Mouse (Mus musculus) heart, adult 18-20 months (tissue): ENCODE data around the gene G6pc3. TPM values are rescaled to one million over a fixed set of nuclear protein-coding genes. Genes with fewer than 3 reads are reported as not detected.

ENCODE experiments used
- DNase-seq, 2 experiments: peaks; one replicate each; pipeline ENCODE4 v3.0.0; 2021 to 2022; ENCODE audit warnings: mixed read lengths in 1 of 2
- total RNA-seq, 2 experiments: library from RNA; stranded (reverse); gene quantifications; 2 replicates each; pipeline ENCODE4 v1.2.3; 2021

Gene G6pc3
- total RNA-seq, 2 experiments from 2014 or later, result 54.5 to 56.6 TPM

DNA sequence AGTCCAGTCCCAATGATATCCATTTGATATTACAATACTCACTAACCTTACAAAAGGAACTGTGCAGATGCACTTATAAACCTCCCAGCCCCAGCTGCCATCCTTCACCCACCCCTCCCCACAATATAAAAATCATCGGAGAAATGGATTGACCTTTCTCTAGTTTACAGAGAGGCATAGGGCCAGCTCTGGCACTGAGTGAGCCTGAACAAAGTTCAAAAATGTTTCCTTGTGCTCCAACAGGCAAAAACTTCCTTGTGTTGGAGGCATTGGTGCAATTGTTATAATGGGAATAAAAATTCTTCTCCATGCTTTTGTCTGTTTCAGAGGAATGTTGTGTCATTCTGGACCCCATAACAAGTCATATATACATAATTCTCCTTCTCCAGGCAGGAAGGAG lies 3.2 kb upstream of the G6pc3 start:
- no peak for DNase-seq

DNA sequence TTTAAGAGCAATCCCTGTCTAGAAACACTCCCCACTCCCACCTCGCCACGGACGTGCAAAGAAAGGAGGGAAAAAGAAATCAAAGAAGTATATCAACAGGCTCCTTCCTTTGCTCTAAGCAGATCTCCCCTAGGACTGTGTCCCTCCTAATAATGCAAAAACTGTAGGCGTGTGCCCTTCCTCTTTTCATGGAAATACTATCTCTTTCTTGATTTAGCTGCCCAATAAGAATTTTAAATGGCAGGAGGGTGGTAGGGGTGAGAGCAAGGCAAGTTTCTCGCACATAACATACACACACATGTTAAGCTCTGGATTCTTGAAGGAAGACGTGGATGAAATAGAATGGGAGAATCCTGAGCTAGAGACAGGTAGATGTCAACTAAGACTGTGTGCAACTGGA lies 440 bp upstream of the G6pc3 start:
- DNase-seq, result no peak

DNA sequence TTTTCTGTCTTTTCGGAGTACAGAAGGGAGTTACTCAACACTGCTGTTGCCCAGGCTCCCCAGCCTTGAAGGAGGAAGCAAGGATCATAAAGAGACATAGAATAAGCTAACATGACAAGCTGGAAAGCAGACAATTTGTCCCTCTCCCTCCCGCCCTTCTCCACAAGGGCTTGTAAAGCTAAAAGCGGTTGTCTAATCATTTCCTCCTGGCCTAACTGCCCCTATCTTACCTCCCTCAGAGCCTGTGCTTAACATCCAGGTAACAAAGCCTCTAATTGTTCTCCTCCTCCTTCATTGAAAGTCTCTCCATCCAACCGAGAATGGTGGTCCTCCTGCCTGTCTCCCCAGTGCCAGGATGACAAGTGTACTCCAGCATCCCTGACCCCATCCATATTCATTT lies 1.4 kb downstream of the G6pc3 start:
- DNase-seq, result no peak

DNA sequence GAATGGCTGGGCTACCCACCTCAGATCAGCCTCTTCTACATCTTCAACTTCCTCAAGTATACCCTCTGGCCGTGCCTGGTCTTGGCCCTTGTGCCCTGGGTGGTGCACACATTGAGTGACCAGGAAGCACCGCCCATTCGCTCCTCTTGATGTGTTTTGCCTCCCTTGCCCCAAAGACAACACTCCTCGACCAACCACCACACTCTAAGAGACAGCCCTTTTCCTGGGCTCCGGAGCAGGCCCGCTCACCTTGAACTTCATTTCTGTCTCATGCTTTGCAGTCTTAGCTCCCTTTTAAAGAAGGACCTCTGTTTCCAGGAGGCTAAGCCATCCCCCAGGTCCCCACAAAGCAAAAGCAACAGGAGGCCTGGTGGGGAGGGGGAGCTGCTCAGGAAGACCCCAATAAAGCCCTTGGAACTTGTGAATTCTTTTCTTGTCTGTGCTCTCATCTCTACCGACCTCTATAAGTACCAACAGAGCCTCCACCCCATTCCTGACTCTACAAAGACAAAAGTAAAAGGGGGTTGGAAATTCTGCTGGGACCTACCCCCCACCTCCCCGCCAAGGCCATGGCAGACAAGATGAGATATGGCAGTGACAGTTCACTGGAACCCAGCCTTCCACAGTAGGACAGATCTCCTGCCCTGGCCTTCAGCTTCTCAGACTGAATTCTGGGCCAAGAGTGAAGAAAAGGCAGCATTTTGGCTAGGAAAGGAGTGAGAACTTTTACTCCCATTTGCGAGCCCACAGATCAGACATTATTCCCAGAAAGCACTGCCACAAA lies 4.4 kb downstream of the G6pc3 start:
- no peak for DNase-seq

DNA sequence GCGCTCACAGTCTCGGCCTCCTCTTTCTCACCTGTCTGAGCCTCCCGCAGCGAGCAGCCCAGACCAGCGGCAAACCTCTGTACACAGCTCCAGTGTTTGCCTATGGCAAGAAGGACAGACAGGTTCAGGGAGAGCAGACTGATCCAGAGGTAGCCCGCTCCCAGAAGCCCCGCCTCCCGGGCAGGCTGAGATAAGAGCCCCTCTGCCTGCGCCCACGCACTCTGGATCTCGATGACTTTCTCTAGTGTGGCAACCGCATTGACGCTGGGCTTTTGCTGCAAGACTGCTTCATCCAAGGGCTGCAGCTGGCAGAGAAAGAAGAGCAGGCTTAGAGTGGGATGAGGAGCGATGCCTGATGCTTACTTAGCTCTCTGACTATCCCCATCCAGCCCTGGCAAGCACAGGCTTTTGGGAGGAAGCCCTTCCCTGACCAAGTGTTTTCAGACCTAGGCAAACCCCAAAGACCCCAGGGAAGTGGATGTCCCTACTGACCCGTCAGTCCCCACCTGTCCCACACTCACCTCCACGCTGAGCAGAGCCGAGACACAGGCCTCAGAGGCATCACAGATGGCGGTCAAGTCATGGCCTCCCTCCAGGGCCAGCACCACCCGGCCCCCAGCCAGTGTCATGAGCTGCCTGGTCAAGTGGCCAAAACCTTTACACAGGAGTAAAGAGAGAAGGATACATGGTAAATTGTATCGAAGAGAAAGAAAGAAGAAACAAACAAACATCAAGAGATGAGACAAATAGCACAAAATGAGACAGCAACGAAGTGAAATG lies 6.8 kb downstream of the G6pc3 start:
- DNase-seq, result no peak

DNA sequence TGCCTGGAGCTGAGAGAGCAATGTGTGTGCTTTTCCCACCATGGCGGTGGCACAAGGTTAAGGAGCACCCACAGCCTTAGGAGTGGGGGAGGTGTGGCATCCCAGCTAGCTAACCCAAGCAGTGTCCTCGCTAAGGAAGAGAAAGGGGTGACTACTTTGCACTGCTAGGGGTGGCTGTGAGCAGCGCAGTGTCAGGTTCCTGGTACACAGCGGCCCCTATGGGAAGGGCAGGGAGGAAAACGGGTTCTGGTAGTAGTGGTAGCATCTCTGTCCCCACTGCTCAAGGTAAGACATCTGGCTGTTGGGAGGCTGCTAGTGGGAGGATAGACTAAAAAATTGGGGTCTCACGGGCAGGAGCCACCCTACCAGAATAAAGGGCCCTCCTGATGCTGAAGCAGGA lies 8.8 kb downstream of the G6pc3 start:
- no peak for DNase-seq

DNA sequence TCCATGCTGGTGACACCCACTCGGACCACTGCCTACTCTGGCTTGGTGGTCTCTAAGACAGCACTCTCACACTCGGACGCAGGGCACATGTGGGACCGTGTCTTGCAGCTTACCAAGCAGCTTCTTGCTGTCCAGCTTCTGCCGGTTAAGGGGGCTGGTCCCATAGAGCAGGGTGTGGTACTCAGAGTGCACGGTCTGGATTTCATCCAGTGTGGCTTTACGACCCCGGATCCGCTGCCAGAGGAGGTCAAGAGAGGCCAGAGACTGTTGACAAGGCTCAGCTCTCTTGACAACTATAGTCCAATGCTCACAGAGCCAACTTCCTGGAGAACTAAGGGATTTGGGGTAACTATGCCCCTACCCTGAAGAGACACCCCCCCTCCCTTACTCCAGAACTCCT lies 10.4 kb downstream of the G6pc3 start:
- no peak for DNase-seq

DNA sequence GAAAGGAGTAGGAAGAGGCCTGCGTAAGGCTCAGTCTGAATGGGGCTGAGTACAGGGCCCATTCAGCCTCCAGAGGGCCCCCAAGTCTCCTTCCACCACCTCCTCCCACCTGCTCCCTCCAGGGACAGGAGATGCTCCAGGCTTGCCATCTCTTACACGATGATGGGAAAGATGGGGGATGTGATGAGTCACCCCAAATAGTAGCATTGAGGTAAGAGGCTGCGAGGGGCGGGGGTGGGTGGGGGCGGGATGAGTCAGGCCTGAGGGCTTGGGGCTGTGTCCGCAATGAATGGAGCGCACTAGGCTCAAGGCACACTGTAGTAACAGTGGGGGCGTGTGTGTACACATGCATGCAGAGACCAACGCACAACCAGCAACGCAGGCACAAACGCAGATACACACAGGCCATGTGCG lies 12.0 kb downstream of the G6pc3 start:
- no peak for DNase-seq

DNA sequence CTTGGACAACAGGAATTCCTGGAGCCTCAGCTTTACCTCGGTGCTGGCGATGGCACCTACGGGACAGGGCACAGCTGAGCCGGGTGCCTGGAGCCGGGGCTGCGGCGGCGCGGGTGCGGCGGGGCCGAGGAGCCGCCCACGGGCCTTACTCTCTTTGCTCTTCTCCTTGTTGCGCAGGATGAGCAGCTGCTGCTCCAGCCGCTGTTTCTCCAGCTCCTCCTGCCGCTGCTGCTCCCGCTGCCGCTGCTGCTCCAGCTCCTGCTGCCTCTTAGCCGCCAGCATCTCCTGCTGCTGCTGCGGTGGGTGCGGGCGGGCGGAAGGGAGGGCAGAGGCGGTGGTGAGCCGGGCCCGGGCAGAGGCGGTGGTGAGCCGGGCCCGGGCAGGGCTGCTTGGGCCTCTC lies 17.1 kb downstream of the G6pc3 start:
- DNase-seq, result no peak

DNA sequence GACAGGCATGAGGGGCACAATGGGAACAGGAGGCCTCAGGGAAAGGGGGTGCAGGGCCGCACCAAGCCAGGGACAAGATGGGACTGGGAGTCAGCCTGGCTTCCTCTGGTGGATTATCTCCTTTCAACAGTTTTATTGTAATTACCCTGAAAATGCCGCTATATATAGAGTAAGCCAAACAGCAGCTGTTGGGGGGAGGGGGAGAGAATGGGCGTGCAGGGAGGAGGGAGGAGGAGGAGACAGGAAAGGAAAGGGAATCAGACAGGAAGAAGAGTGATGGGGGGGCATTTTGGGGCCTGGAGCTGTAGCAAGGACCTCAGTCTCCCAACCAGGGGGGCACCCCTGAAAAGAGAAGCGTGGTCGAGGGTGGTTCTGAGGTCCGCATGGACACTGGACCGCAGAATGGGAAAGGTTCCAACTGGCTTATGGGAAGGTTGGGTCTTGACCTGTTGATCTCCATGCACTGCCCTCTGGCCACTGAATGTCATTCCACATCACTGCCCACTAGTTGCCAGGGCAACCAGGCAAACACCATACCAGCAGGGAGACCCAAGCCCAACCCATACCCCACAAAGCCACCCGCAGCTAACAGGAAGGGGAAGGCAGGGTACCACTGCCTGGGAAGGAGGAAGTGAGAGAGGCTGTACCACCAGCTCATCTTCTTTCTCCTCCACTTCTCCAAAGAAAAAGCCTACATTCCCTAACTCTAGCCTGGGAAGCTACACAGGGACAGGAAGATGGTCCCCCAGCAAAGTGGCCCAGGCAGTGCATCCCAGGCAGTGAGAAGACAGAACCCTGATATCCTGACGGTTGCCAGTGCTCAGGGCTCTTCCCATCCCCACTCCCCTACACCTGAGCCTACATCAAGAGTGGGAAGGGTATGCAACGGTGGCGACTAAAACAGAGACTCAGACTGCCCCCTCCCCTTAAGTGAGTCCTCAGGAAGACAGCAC lies 18.7 kb downstream of the G6pc3 start:
- peak; percentile 60 to 67 for DNase-seq

DNA sequence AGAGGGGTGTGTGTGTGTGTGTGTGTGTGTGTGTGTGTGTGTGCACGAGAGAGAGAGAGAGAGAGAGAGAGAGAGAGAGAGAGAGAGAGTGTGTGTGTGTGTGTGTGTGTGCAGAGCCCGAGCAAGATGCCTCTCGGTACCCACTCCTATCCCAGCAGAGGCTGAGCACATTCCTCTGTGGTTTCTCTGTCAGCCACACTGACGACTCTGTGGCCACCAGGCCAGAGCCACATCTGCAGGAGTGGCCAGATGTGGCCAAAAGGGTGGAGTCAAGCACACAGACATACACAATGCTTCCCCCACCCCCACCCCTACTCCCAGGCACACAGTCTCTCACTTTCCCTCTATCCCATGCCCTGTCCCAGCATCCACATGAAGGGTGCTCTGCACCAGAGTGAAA lies 19.4 kb downstream of the G6pc3 start:
- no peak for DNase-seq

DNA sequence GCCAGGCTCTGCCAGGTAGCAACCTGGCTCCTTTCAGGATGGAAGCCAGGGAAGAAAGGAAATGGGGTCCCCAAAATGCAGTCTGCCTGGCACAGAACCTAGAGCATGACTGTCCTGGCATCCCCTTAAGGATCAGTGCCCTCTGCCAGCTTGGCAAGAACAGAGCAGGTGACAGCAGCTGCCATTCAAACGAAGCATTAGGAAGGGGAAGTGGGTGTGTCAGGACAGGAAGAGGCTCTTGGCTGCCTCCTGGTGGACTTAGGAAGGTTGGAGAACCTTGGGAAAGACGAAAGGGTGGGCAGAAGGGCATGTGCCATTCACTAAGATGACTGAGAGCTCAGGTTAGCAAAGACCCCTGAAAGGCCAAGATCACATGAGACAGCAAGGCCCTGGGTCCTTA lies 20.3 kb downstream of the G6pc3 start:
- DNase-seq, result no peak

DNA sequence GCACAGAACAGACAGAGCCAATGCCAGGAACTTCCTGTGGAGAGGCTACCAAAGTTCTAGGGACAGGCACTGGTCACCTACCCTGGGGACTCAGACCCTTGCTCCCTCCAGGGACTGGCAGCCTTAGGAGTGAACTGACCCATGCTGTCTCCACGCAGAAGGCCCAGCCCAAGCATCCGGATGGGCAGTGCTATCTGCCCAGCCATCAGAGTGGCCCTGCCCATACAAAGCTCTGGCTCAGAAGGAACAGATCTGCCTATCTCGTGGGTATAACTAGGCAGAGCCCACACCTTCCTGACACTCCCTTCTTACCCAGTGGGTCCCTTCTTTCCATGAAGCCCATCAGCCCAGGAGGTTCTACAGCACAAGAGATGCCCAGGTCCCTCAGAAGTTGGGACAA lies 20.8 kb downstream of the G6pc3 start:
- no peak for DNase-seq

DNA sequence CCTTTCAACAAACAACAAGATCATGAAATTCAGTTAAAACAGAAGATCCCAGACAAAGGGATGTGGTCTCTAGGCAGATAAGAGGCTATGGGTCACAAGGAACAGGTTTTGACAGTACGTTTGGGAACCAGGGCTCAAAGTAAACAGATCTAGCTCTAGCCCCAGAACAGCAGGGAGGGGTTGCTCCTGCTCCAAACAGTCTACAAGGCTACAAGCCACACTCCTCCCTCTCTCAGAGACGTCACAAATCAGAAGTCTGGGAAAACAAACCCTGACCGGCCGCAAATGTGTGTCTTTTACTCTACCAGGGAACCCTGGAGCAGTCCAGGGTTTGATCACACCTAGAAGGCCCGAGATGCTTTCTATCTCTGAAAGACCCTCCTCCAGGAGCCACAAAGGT lies 21.6 kb downstream of the G6pc3 start:
- DNase-seq, result no peak

DNA sequence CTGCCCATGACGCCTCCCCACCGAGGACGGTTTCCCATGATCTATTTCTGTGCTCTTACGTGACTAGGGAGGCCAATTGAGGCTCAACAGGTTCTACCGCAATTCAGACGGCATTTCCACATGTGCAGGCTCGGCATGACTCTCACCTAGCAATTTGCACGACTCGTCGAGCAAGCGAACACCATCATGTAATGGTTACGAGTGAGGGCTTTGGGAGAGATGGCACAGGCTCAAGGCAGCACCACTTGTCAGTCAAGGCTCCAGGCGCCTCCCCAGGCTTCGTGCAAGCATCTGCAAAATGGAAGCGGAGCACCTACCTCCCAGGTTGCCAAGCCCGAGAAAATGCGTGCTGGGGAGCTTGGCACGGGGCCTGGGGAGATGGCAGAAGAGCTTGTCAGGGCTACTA lies 22.5 kb downstream of the G6pc3 start:
- peak; percentile 59 to 66 for DNase-seq

DNA sequence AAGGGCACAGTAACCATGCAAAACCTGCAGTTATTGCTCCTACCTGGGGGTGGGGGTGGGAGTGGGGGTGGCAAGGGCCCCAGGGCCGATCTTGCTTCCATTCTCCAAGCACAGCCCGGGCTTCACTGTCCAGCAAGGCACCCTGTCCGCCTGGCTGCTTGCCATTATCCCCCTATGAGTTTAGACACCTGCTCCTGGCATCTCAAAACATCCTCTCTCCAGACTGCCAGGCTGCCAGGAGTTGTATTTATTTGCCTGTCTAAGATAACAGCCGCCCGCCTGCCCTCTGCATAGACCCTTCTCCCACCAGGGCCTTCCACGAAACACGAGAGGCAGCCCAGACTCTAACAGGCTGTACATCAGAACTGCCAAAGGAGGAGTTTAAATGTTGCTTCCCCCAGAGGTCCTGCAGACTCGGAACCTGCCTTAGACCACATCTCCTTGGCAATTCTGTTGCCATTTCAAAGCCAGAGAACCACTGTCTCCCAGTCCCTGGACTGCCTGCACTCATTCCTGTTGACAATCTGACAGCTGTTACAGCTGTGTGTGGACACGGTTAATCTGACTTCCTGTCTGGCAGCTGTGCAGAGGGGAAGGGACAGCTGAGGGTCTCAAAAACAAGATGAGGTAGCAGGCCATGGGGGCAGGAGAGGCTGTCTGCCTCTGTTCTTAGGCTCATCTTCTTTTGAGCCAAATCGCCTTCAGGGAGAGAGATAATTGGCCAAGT lies 25.2 kb downstream of the G6pc3 start:
- peak in 1 of 2 experiments; percentile 29 for DNase-seq

DNA sequence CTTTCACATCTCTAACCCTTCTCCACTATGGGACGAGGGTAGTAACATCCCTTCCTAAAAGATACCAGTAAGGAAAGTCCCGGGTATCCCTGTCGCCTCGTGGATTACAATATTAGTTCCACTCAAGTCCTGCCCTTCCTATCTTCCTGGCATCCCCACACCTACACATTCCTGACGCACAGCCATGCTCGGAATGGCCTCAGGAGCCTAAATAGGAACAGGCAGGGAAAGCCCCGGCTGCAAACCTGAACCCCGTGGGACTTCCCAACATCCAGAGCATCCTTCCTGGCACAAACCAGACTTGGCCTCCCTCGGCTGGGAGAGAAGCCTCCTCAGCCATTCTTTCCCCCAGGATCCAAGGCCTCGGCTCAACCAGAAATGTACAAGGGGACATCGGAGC lies 26.1 kb downstream of the G6pc3 start:
- DNase-seq, result peak; percentile 16 to 22

DNA sequence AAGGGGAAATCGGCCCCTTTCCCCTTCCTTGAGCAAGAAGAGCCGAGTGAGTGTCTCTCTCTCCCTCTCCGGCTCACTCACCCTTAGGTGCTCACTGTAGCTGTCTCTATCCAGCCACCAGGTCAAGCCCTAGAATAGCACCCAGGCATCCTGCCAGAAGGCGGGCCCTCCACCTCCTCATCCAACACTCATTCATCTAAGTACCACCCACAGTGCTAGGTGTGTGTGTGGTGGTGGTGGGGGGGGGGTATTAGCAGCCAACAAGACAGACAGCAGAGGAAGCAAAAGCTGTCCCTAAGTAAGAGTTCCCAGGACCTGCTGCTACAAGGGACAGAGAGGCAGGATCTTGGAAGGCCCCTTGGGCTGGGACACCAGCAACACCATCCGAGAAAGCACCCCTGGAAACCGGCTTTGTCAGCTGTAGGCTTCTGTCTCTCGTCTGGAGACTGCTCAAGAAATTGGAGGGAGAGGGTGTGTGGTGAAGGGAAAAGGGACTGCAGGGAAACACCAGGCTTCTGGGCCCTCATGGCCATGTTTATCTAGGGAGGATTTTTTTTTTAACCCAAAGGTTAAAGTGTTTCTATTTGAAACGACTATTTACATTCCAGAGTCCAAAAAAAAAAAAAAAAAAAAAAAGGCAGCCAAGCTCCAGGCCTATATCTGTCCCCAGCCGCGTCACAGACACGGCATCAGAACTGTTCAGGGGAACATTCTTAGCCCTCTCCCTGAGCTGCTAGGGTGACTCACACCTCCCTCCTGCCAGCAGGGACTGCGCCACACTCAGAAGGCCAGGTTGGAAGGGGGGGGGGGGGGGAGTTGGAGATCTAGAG lies 26.9 kb downstream of the G6pc3 start:
- DNase-seq, result peak; percentile 74 to 86

DNA sequence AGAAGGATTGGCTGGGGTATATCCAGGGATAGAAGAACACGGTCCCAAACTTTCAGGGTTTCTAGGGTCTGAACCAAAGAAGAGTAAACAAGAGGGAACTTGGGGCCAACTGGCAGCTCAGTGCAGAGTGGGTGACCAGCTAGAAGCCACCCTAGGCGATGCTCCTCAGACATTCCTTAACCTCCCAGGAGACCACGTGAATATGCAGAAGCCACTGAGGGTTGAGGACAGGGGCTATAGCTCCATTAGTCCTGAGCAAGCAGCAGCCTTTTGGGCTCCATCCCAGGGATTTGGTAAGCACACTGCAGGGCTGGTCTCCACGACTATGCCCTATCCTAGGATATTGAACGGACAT lies 27.4 kb downstream of the G6pc3 start:
- DNase-seq, result peak in 1 of 2 experiments; percentile 63

DNA sequence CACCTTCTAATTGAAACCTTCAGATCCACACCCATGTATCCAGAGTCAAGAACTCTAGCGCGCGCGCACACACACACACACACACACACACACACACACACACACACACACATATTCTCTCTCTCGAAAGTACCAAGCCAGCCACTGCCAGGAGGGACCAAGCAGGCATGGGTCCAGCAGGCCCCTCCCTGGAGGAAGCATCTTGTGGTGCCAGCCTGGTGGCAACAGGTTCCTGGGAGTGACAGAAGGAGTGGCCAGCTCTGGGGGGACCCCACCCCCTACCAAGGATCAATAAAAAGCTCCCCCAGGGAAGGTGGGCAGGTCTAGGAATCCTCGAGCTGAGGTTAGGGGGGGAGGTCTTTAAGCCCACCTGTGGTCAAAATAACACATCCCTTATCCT lies 28.0 kb downstream of the G6pc3 start:
- no peak for DNase-seq

DNA sequence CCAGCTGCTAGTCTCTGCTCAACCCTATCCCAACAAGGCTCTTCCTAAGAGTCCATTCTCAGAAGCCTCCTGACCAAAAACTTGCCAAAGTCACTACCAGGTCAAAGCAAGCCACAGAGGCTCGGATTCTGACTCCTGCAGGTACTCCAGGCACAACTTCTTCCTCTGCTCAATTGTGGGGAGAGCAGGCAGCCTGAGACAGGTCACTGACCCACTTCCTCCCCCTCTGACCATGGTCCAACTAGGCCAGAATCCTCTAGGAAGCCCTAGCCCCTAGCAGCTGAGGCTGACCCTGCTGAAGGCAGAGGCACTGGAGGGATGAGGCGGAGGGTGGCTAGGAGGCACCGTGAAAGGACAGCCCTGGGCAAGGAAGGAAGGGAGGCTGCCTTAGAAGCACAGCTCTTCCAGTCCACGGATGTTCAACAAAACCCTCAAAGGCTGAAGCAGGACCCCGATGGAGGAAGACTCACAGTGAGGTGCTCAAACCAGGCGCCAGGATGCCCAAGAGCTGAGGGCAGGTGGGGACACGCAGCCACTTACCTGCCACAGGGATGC lies 28.5 kb downstream of the G6pc3 start:
- no peak for DNase-seq
